Mouse (Mus musculus) hindbrain, embryonic 16.5 days (tissue): Measurements from ENCODE around the gene Sobp. TPM values are rescaled to one million over a fixed set of nuclear protein-coding genes. Genes with fewer than 3 reads are reported as not detected.

ENCODE experiments used
- polyA plus RNA-seq: library from polyadenylated mRNA; unstranded; fragments of >200 nt; fragmentation: Nextera tagmentation; extraction: Ambion mirVana; gene quantifications from 2 replicates; pipeline ENCODE4 v1.2.1, GENCODE M21; 2015

Gene Sobp
- polyA plus RNA-seq, 1 experiment from 2014 or later = 10.8 TPM

Other genes with a start within 250 kb of the Sobp start
- gene 9030612E09Rik, start 174 bp upstream of the Sobp start, polyA plus RNA-seq = 1.8 and 1.9 TPM in 2 replicates
- gene Pdss2, start 47.0 kb upstream of the Sobp start, polyA plus RNA-seq = 15.5 and 16.2 TPM in 2 replicates